Mouse (Mus musculus): ENCODE measurements around the gene Capg. TPM values are rescaled to one million over a fixed set of nuclear protein-coding genes. Genes with fewer than 3 reads are reported as not detected.
A peak's percentile ranks its signal among the peaks of the same experiment; 100 is the strongest.

The Capg gene
- polyA plus RNA-seq, 1 experiment from 2014 or later: 22.6 TPM

- peak within 1 kb of the TSS; percentile 85 for H3K27ac ChIP-seq
Measured at GRCm38 (mm10) chr6:72597956-72598753, 54.0 kb downstream of the Capg start, which contains the start of the genes Elmod3 and Retsat. TSS of gene Elmod3 (minus strand) at chr6:72598413. TSS of gene Retsat (plus strand) at chr6:72598475.

GRCm38 (mm10) chr6:72598791-72599557, 54.8 kb downstream of the Capg start:
- Histone ChIP-seq H3K4me1 (replicated peaks) (peaks cover 20% of the 10 kb centered on the region), H3K4me3 (peak overlapping the region; percentile 76), H3K27me3 (no peaks in the 10 kb centered on the region), H3K27ac (peak overlapping the region; percentile 85), H3K36me3 (no peaks in the 10 kb centered on the region), H3K9me3 (replicated peaks) (no peaks in the 10 kb centered on the region), H3K9ac (peak overlapping the region; percentile 57), H3K4me2 (peak overlapping the region; percentile 68)
- peak; percentile 61; the same call in 1 of the 2 replicates for ATAC-seq (replicated peaks; ENCODE audit: insufficient number of reproducible peaks, insufficient read depth, low FRiP score, low read depth)
- WGBS: 34% methylated on average over 12 of the region's 12 CpGs

More at GRCm38 (mm10) chr6:72597956-72598753, 54.0 kb downstream of the Capg start, which contains the start of the genes Elmod3 and Retsat:
- peak; percentile 89 for ATAC-seq (replicated peaks; ENCODE audit: insufficient number of reproducible peaks, insufficient read depth, low FRiP score, low read depth)
- Histone ChIP-seq H3K27me3 (no peaks in the 10 kb centered on the region), H3K4me3 (peak within 1 kb of the TSS; percentile 76), H3K36me3 (no peaks in the 10 kb centered on the region), H3K9me3 (replicated peaks) (no peaks in the 10 kb centered on the region), H3K4me2 (peak within 1 kb of the TSS; percentile 68), H3K4me1 (replicated peaks) (peaks cover 20% of the 10 kb centered on the region), H3K9ac (peak within 1 kb of the TSS; percentile 71)
- 1% methylated on average over 38 of the region's 38 CpGs for WGBS

DNA sequence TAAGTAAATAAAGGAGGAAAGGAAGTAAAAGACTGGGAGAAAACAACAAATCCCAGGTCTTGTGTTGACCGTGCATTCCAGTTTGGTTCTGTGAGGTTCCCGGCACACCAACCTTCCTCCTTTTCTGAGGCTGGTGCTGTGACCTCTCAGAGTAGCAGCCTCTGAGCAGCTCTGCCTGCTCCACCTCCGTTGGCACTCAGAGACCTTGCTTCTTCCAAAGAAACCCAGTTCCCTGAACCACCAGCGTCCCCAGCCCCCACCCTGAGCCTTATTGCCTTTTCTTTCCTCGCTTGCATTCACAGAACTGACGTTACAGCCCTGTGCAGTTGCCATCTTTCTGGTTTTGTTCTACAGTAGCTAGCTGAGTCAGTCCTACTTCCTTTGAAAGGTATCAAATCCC, 56.0 kb downstream of the Capg start:
- Histone ChIP-seq H3K9me3 (replicated peaks) (no peaks in the 10 kb centered on the region), H3K9ac (no peak overlapping the region), H3K4me2 (no peak overlapping the region), H3K27me3 (no peaks in the 10 kb centered on the region), H3K27ac (no peak overlapping the region), H3K4me1 (replicated peaks) (peaks cover 20% of the 10 kb centered on the region), H3K36me3 (peaks cover 3% of the 10 kb centered on the region; the same call in 1 of the 2 replicates), H3K4me3 (no peak overlapping the region)
- no peak for ATAC-seq (replicated peaks; ENCODE audit: insufficient number of reproducible peaks, insufficient read depth, low FRiP score, low read depth)
- WGBS: 81% methylated on average over 6 of the region's 6 CpGs

DNA sequence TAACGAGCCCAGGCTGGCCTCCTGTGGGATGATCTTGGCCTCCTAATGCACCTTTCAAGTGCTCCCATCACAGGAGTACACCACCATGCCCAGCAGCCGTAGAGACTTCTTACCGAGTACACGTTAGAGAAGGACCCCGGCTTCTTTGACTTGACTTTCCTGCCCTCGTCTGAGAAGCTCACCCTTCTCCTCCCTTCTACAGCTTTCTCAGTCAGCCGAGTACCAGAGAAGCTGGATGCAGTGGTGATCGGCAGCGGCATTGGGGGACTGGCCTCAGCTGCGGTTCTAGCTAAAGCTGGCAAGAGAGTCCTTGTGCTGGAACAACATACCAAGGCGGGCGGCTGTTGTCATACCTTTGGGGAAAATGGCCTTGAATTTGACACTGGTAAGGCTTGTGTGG, 56.6 kb downstream of the Capg start:
- peaks cover 7% of the 10 kb centered on the region for H3K36me3 ChIP-seq
- no peak overlapping the region for H3K9ac ChIP-seq
- WGBS: 85% methylated on average over 12 of the region's 12 CpGs
- no peaks in the 10 kb centered on the region for H3K27me3 ChIP-seq
- no peak overlapping the region for H3K4me3 ChIP-seq
- H3K9me3 ChIP-seq (replicated peaks): no peaks in the 10 kb centered on the region
- H3K4me1 ChIP-seq (replicated peaks): peaks cover 20% of the 10 kb centered on the region
- no peak overlapping the region for H3K27ac ChIP-seq
- no peak for ATAC-seq (replicated peaks; ENCODE audit: insufficient number of reproducible peaks, insufficient read depth, low FRiP score, low read depth)
- H3K4me2 ChIP-seq: no peak overlapping the region

GRCm38 (mm10) chr6:72601732-72602131, 57.5 kb downstream of the Capg start:
- WGBS: 42% methylated on average over 1 of the region's 1 CpGs
- H3K9ac ChIP-seq: no peak overlapping the region

GRCm38 (mm10) chr6:72604066-72604465, 59.9 kb downstream of the Capg start:
- no peak for ATAC-seq (replicated peaks; ENCODE audit: insufficient number of reproducible peaks, insufficient read depth, low FRiP score, low read depth)
- H3K36me3 ChIP-seq: peaks cover 33% of the 10 kb centered on the region
- H3K9ac ChIP-seq: no peak overlapping the region
- H3K27me3 ChIP-seq: no peaks in the 10 kb centered on the region
- H3K4me1 ChIP-seq (replicated peaks): peaks cover 4% of the 10 kb centered on the region
- no peak overlapping the region for H3K4me3 ChIP-seq
- H3K4me2 ChIP-seq: no peak overlapping the region
- 77% methylated on average over 2 of the region's 2 CpGs for WGBS
- H3K27ac ChIP-seq: no peak overlapping the region
- H3K9me3 ChIP-seq (replicated peaks): no peaks in the 10 kb centered on the region

More at GRCm38 (mm10) chr6:72601732-72602131, 57.5 kb downstream of the Capg start:
- Histone ChIP-seq H3K4me2 (no peak overlapping the region), H3K27me3 (no peaks in the 10 kb centered on the region), H3K9me3 (replicated peaks) (no peaks in the 10 kb centered on the region), H3K4me1 (replicated peaks) (peaks cover 19% of the 10 kb centered on the region), H3K36me3 (peaks cover 15% of the 10 kb centered on the region), H3K27ac (no peak overlapping the region), H3K4me3 (no peak overlapping the region)
- ATAC-seq (replicated peaks; ENCODE audit: insufficient number of reproducible peaks, insufficient read depth, low FRiP score, low read depth): no peak

- Histone ChIP-seq H3K9ac (no peak overlapping the region), H3K36me3 (peaks cover 57% of the 10 kb centered on the region)
- no peak for ATAC-seq (replicated peaks; ENCODE audit: insufficient number of reproducible peaks, insufficient read depth, low FRiP score, low read depth)
Measured at GRCm38 (mm10) chr6:72607060-72607459, 62.9 kb downstream of the Capg start.

DNA sequence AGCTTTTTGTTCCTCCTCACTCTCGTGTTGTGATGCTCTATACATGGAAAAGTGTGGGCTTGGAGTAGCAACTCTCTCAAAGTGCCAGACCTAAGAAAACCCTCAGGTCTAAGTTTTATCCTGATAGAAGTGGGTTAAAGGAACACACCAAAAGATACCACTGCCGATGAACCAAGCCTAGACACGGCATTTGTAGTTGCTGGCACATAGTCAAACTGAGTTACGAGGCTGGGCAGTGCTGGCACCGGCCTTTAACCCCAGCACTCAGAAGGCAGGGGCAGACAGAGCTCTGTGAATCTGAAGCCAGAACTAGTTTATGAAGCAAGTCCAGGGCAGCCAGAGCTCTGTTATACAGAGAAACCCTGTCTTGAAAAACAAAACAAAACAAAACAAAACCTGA, 63.5 kb downstream of the Capg start:
- no peaks in the 10 kb centered on the region for H3K4me1 ChIP-seq (replicated peaks)
- no peak overlapping the region for H3K9ac ChIP-seq
- peaks cover 57% of the 10 kb centered on the region for H3K36me3 ChIP-seq
- no peaks in the 10 kb centered on the region for H3K27me3 ChIP-seq
- 78% methylated on average over 5 of the region's 5 CpGs for WGBS
- no peak for ATAC-seq (replicated peaks; ENCODE audit: insufficient number of reproducible peaks, insufficient read depth, low FRiP score, low read depth)
- no peak overlapping the region for H3K4me2 ChIP-seq
- H3K27ac ChIP-seq: no peak overlapping the region
- H3K4me3 ChIP-seq: no peak overlapping the region
- no peaks in the 10 kb centered on the region for H3K9me3 ChIP-seq (replicated peaks)

More at GRCm38 (mm10) chr6:72607060-72607459, 62.9 kb downstream of the Capg start:
- no peak overlapping the region for H3K4me2 ChIP-seq
- no peaks in the 10 kb centered on the region for H3K27me3 ChIP-seq
- 86% methylated on average over 4 of the region's 4 CpGs for WGBS
- no peak overlapping the region for H3K4me3 ChIP-seq
- no peaks in the 10 kb centered on the region for H3K4me1 ChIP-seq (replicated peaks)
- H3K27ac ChIP-seq: no peak overlapping the region
- H3K9me3 ChIP-seq (replicated peaks): no peaks in the 10 kb centered on the region

- Histone ChIP-seq H3K27ac (no peak overlapping the region), H3K27me3 (no peaks in the 10 kb centered on the region), H3K9me3 (replicated peaks) (no peaks in the 10 kb centered on the region), H3K36me3 (peaks cover 60% of the 10 kb centered on the region), H3K4me2 (no peak overlapping the region), H3K4me3 (no peak overlapping the region), H3K4me1 (replicated peaks) (no peaks in the 10 kb centered on the region), H3K9ac (no peak overlapping the region)
- ATAC-seq (replicated peaks; ENCODE audit: insufficient number of reproducible peaks, insufficient read depth, low FRiP score, low read depth): no peak
- 89% methylated on average over 4 of the region's 4 CpGs for WGBS
Measured at GRCm38 (mm10) chr6:72608662-72609184, 64.5 kb downstream of the Capg start.

DNA sequence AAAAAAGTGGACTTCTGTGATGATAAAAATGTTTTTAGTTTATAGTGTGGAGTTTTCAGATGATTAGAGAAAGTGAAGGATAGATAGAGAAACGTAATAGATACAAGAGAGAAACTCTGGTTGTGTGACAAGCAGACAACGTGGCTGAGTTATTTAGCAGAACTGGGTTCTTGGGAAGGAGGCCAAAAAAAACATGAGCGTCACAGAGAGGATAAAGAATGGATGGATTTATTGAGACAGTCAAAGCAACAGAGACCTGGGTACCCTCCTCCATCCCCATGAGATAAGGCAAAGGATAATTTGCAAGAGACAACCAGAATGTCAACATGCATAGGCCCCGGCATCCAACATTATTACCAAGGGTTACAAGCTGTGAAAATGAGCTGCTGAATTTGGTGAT, 66.1 kb downstream of the Capg start:
- H3K27me3 ChIP-seq: no peaks in the 10 kb centered on the region
- H3K4me1 ChIP-seq (replicated peaks): peaks cover 11% of the 10 kb centered on the region
- no peak overlapping the region for H3K4me3 ChIP-seq
- no peak overlapping the region for H3K27ac ChIP-seq
- peaks cover 57% of the 10 kb centered on the region for H3K36me3 ChIP-seq
- no peak for ATAC-seq (replicated peaks; ENCODE audit: insufficient number of reproducible peaks, insufficient read depth, low FRiP score, low read depth)
- 47% methylated on average over 4 of the region's 4 CpGs for WGBS
- H3K4me2 ChIP-seq: no peak overlapping the region
- H3K9ac ChIP-seq: no peak overlapping the region
- H3K9me3 ChIP-seq (replicated peaks): no peaks in the 10 kb centered on the region

Data from heart, embryonic 15.5 days (tissue).